Mouse (Mus musculus) heart, adult 2 months (tissue): ENCODE results near the gene Gcnt2. TPM values are rescaled to one million over a fixed set of nuclear protein-coding genes. Genes with fewer than 3 reads are reported as not detected.
"Not testable (repeated sequence)": the region's sequence is repeated elsewhere in the genome, so short reads cannot be mapped to it uniquely, and the experiment has no call there.

Source experiments
- DNase-seq, 2 experiments: peaks; one replicate each; pipeline ENCODE4 v3.0.0; 2021
- H3K27ac ChIP-seq: fragments of 200-600 bp; 2 replicates; pipeline ENCODE4 v1.8.1; 2022
- H3K27me3 ChIP-seq: fragments of 200-500 bp; 2 replicates; pipeline ENCODE4 v1.6.1; 2012; ENCODE audit warnings: mild to moderate bottlenecking, low read length, inconsistent platforms, mixed read lengths; ENCODE audit not compliant: control insufficient read depth, insufficient read depth
- H3K36me3 ChIP-seq: fragments of 200-500 bp; 2 replicates; pipeline ENCODE4 v1.6.1; 2012; ENCODE audit warnings: low read length, inconsistent platforms; ENCODE audit not compliant: control insufficient read depth, insufficient read depth
- H3K4me1 ChIP-seq: fragments of 200-500 bp; 2 replicates; pipeline ENCODE4 v1.6.1; 2011; ENCODE audit warnings: low read length; ENCODE audit not compliant: control insufficient read depth, insufficient read depth
- H3K4me3 ChIP-seq: fragments of 200-600 bp; 2 replicates; pipeline ENCODE4 v1.8.1; 2022
- H3K79me2 ChIP-seq: fragments of 200-500 bp; replicated peaks from 2 replicates; pipeline ENCODE4 v1.6.1; 2012; ENCODE audit warnings: mild to moderate bottlenecking, inconsistent platforms, low read length, moderate library complexity, mixed read lengths; ENCODE audit not compliant: control insufficient read depth, insufficient read depth
- H3K9ac ChIP-seq: fragments of 200-500 bp; 2 replicates; pipeline ENCODE4 v1.6.1; 2012; ENCODE audit warnings: low read depth, mild to moderate bottlenecking, control low read depth, inconsistent platforms, low read length, mixed read lengths
- CTCF ChIP-seq: fragments of 200-600 bp; IDR thresholded peaks from 2 replicates; pipeline ENCODE4 v1.8.1; 2022; ENCODE audit warnings: antibody characterized with exemption, mild to moderate bottlenecking, moderate library complexity
- EP300 ChIP-seq: fragments of 200-500 bp; IDR thresholded peaks from 2 replicates; pipeline ENCODE4 v1.6.1; 2011; ENCODE audit warnings: low read depth, low read length, control low read depth; ENCODE audit not compliant: insufficient read depth
- POLR2A ChIP-seq: fragments of 200-500 bp; IDR thresholded peaks from 2 replicates; pipeline ENCODE4 v1.6.1; 2011; ENCODE audit warnings: mild to moderate bottlenecking, low read depth, low read length, control low read depth; ENCODE audit not compliant: insufficient read depth
- WGBS: fragments of 180-500 bp; shearing (Covaris S2); methylation state at CpG from one replicate; pipeline ENCODE4 v1.1.7; 2018; 5-methylcytosine and 5-hydroxymethylcytosine counted together
- intact Hi-C: fragments of 180-260 bp; cut with DNase I; formaldehyde crosslinking; loops from one replicate; pipeline ENCODE4 v1.15.1; 2025
- polyA plus RNA-seq: library from polyadenylated mRNA; depleted of rRNA; stranded (reverse); fragments of >200 nt; gene quantifications from 2 replicates; pipeline ENCODE4 v1.2.3, GENCODE M21; 2012
- total RNA-seq, 2 experiments: library from RNA; stranded (reverse); gene quantifications; 2 replicates each; pipeline ENCODE4 v1.2.3; 2021

The Gcnt2 gene
- total and polyA plus RNA-seq, 3 experiments = 2.7 to 10.4 (median 8.5) TPM

DNA sequence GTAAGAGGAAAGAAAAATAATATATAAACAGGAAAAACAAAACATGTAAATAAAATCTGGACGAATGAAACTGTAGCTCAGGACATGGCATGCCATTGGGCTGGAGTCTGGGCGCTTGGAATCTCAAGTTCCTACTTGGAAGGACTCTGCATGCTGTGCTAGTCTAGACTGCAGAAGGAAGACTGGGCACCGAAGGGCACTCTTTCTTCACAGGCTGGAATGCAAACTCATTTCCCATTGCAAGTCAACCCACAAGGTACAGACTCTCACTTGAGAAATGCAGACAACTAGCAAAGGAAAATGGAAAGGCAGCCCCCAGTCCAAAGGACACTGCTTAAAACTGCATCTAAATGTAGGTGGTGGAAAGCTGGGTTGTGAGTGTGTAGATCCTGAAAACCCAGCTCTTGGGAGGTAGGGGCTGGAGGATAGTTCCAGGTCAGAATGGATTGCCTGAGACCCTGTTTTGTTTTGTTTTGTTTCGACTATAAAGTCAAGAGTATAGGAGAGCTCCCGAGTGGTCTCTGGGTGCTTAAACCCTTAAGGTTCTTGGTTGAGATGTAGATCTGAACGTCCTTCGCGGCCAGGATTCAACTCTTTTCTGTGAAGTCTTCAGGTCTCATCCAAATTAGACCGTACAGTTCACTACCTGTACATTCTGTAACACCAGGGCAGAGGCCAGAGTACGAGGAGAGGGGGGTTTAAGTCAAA is 26.5 kb downstream of the Gcnt2 start:
- Histone ChIP-seq H3K9ac (no peak overlapping the region), H3K79me2 (no peaks in the 10 kb centered on the region), H3K27ac (peak overlapping the region; percentile 84), H3K27me3 (no peaks in the 10 kb centered on the region), H3K4me1 (peaks cover 7% of the 10 kb centered on the region), H3K36me3 (no peaks in the 10 kb centered on the region), H3K4me3 (peak overlapping the region; percentile 54; the same call in 1 of the 2 replicates)
- no peak for TF ChIP-seq EP300
- no peak for TF ChIP-seq CTCF
- no peak for TF ChIP-seq POLR2A
- intact Hi-C loops = loop anchor here (2.0 kb wide), 1 partner anchor 17 kb away; no protein-coding TSS in a partner anchor
- DNase-seq = no peak
- WGBS = 55% methylated on average over 10 of the region's 10 CpGs

- peak overlapping the region; percentile 84 for H3K27ac ChIP-seq
Observed at GRCm38 (mm10) chr13:40886643-40887381, 27.3 kb downstream of the Gcnt2 start.

DNA sequence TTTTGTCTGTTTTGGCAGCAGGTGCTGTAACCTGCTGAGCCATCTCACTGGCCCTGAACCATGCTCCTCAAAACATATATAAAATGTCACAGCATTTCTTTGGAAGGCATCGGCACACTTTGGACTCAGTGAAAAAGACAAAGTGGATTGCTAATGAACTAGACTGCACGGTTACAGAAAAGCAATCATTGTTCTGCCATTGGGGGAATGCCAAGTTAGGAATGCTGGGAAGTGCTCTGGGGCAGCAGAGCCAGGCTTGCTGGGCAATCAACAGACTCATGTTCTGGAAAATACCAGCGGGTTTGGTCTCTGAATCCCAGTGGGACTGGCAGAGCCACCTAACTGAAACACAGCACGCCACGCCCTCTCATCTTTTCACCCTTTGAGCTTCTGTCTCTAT is 31.0 kb downstream of the Gcnt2 start:
- TF ChIP-seq CTCF = no peak
- 0 out of 2 replicates have a peak, but pooled peaks have one; percentile 14 for TF ChIP-seq EP300
- DNase-seq = no peak
- Histone ChIP-seq H3K4me1 (peaks cover 12% of the 10 kb centered on the region), H3K27ac (peak overlapping the region; percentile 13), H3K4me3 (0 out of 2 replicates have a peak overlapping the region, but pooled peaks have one; percentile 10), H3K36me3 (peaks cover 3% of the 10 kb centered on the region; the same call in 1 of the 2 replicates), H3K79me2 (no peaks in the 10 kb centered on the region; the same call in 1 of the 2 replicates), H3K27me3 (no peaks in the 10 kb centered on the region), H3K9ac (peak overlapping the region; percentile 25; the same call in 1 of the 2 replicates)
- 49% methylated on average over 5 of the region's 5 CpGs for WGBS
- intact Hi-C loops = loop anchor here (5.0 kb wide), 1 partner anchor 33 kb away; the partner anchor contains the start of gene Gcnt2

More at GRCm38 (mm10) chr13:40886643-40887381, 27.3 kb downstream of the Gcnt2 start:
- Histone ChIP-seq H3K36me3 (no peaks in the 10 kb centered on the region), H3K4me1 (peaks cover 7% of the 10 kb centered on the region), H3K79me2 (no peaks in the 10 kb centered on the region), H3K27me3 (no peaks in the 10 kb centered on the region), H3K4me3 (peak overlapping the region; percentile 54), H3K9ac (peak overlapping the region; percentile 58)
- intact Hi-C loops = loop anchor here (2.0 kb wide), 1 partner anchor 18 kb away; no protein-coding TSS in a partner anchor
- WGBS = 4% methylated on average over 22 of the region's 22 CpGs
- peak; percentile 29 to 46 for DNase-seq
- TF ChIP-seq EP300 = 0 out of 2 replicates have a peak, but pooled peaks have one; percentile 8
- TF ChIP-seq POLR2A = no peak

GRCm38 (mm10) chr13:40891369-40891768 is 31.8 kb downstream of the Gcnt2 start:
- intact Hi-C loops = loop anchor here (5.0 kb wide), 1 partner anchor 34 kb away; the partner anchor contains the start of gene Gcnt2
- H3K27me3 ChIP-seq, H3K9ac ChIP-seq, H3K4me3 ChIP-seq, H3K36me3 ChIP-seq, H3K79me2 ChIP-seq, DNase-seq: not testable (repeated sequence)
- Histone ChIP-seq H3K4me1 (peaks cover 12% of the 10 kb centered on the region), H3K27ac (peak overlapping the region; percentile 21)
- WGBS = 97% methylated on average over 1 of the region's 1 CpGs

DNA sequence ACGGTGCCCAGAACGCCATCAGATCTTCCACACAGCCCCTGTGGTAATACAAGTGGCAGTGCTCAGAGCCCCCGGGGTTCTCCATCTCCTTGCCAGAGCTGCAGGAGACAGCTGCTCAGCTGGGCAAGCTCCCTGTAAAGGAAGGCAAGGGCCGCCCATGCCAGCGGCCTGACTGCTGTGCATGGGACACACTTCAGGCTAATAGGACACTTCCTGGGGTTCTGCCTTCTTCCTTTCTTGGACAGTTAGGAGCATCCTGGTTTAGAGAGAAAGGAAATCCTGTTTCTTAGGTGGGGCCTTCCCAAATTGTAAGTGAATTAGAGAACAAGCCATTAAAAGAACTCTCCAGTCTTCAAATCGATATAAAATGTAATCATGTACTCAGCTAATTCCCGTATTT is 32.5 kb downstream of the Gcnt2 start:
- intact Hi-C loops = loop anchor here (5.0 kb wide), 1 partner anchor 35 kb away; the partner anchor contains the start of gene Gcnt2
- TF ChIP-seq POLR2A (no peak), CTCF (no peak), EP300 (no peak)
- Histone ChIP-seq H3K4me1 (peaks cover 12% of the 10 kb centered on the region), H3K9ac (no peak overlapping the region), H3K79me2 (no peaks in the 10 kb centered on the region; the same call in 1 of the 2 replicates), H3K27ac (peak overlapping the region; percentile 60), H3K36me3 (peaks cover 3% of the 10 kb centered on the region; the same call in 1 of the 2 replicates), H3K4me3 (no peak overlapping the region), H3K27me3 (no peaks in the 10 kb centered on the region)
- peak in 1 of 2 experiments; percentile 42 for DNase-seq
- 49% methylated on average over 7 of the region's 7 CpGs for WGBS

- H3K79me2 ChIP-seq = no peaks in the 10 kb centered on the region; the same call in 1 of the 2 replicates
- TF ChIP-seq POLR2A (no peak), EP300 (no peak), CTCF (no peak)
- no peak for DNase-seq
- intact Hi-C loops = loop anchor here (5.0 kb wide), 1 partner anchor 35 kb away; the partner anchor contains the start of gene Gcnt2
- WGBS = 42% methylated on average over 4 of the region's 4 CpGs
- H3K4me1 ChIP-seq = peaks cover 12% of the 10 kb centered on the region
- H3K4me3 ChIP-seq = no peak overlapping the region
- peak overlapping the region; percentile 60 for H3K27ac ChIP-seq
- H3K36me3 ChIP-seq = peaks cover 3% of the 10 kb centered on the region; the same call in 1 of the 2 replicates
- no peaks in the 10 kb centered on the region for H3K27me3 ChIP-seq
- H3K9ac ChIP-seq = no peak overlapping the region
Observed at GRCm38 (mm10) chr13:40892547-40892946, 33.0 kb downstream of the Gcnt2 start.
